Mouse (Mus musculus) gastrocnemius, postnatal 36 days (tissue): ENCODE measurements around the gene Papolg. TPM values are rescaled to one million over a fixed set of nuclear protein-coding genes. Genes with fewer than 3 reads are reported as not detected.

Experiments used
- total RNA-seq, 2 experiments: library from RNA; stranded (reverse); gene quantifications; 2 replicates each; pipeline ENCODE4 v1.2.3; 2021

Papolg gene
- total RNA-seq, 2 experiments from 2014 or later: 3.2 to 4.0 TPM

Other genes with a start within 250 kb of the Papolg start
- 10 to 100 TPM; 15.2 to 15.9 TPM for gene Pus10, start 229.6 kb downstream of the Papolg start, total RNA-seq
- 10 to 100 TPM; 14.3 to 24.7 TPM for gene Pex13, start 229.3 kb downstream of the Papolg start, total RNA-seq
- gene Rel, start 124.3 kb downstream of the Papolg start, total RNA-seq: 1 to 10 TPM; 2.3 to 2.5 TPM
- not detected for gene A830031A19Rik, start 179.8 kb upstream of the Papolg start, total RNA-seq
- under 1 TPM; 0.05 to 0.07 TPM for gene Bcl11a, start 182.8 kb upstream of the Papolg start, total RNA-seq